Mouse (Mus musculus) layer of hippocampus, adult 8-10 months (tissue): ENCODE results near the gene Rhof. TPM values are rescaled to one million over a fixed set of nuclear protein-coding genes. Genes with fewer than 3 reads are reported as not detected.

Experiments used
- DNase-seq, 2 experiments: peaks; one replicate each; pipeline ENCODE4 v3.0.0; 2022; ENCODE audit warnings: low spot score in 2 of 2
- total RNA-seq, 4 experiments: library from RNA; stranded (reverse); gene quantifications; 2 replicates each; pipeline ENCODE4 v1.2.4; 2022

Gene Rhof
- total RNA-seq, 4 experiments from 2014 or later, result 42.0 to 46.6 (median 45.3) TPM

- no peak for DNase-seq
Measured at GRCm38 (mm10) chr5:123148073-123148722, 15.7 kb upstream of the Rhof start.

DNA sequence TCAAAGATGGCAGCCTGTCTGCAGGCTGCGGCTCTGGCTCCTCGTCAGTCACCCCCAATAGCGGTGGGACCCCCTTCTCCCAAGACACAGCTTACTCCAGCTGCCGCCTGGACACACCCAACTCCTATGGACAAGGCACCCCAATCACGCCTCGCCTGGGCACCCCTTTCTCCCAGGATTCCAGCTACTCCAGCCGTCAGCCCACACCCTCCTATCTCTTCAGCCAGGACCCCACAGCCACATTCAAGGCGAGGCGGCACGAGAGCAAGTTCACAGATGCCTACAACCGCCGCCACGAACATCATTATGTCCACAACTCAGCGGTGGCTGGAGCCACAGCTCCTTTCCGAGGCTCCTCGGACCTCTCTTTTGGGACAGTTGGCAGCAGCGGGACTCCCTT is 15.1 kb upstream of the Rhof start:
- no peak for DNase-seq

GRCm38 (mm10) chr5:123146357-123146756 is 13.9 kb upstream of the Rhof start:
- no peak for DNase-seq

GRCm38 (mm10) chr5:123144746-123145590 is 12.5 kb upstream of the Rhof start:
- no peak for DNase-seq

GRCm38 (mm10) chr5:123143971-123144745 is 11.7 kb upstream of the Rhof start:
- no peak for DNase-seq

DNA sequence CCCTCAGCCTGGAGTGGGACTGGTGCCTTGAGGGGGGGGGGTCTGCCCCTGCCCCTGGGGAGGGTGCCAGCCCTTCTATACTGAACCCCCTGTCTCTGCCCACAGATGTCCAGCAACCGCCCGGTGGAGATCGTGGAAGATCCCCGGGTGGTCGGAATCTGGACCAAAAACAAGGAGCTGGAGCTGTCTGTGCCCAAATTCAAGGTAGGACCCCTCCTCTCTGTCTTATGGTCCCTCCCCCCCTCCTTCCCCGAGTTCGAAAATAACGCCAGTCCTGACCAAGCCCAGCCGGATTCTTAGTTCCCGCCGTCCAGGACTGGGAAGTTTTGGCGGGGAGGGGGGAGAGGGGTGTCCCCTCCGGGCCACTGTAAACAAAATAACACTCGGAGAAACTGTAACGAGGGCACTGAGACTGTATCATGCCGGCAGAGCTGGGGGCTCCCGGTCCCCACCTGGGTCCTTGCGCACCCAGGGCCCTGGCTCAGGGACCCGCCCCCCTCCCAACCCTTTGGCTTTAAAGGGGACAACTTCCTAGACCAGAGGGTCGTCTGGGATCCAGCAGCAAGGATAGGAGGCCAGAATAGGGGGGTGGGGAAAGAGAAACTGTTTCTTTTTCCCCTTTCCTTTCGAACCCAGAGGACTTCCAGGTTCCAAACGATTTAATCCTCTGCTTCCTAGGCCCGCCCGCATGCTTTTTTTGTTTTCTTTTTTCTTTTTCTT is 10.9 kb upstream of the Rhof start:
- no peak for DNase-seq

DNA sequence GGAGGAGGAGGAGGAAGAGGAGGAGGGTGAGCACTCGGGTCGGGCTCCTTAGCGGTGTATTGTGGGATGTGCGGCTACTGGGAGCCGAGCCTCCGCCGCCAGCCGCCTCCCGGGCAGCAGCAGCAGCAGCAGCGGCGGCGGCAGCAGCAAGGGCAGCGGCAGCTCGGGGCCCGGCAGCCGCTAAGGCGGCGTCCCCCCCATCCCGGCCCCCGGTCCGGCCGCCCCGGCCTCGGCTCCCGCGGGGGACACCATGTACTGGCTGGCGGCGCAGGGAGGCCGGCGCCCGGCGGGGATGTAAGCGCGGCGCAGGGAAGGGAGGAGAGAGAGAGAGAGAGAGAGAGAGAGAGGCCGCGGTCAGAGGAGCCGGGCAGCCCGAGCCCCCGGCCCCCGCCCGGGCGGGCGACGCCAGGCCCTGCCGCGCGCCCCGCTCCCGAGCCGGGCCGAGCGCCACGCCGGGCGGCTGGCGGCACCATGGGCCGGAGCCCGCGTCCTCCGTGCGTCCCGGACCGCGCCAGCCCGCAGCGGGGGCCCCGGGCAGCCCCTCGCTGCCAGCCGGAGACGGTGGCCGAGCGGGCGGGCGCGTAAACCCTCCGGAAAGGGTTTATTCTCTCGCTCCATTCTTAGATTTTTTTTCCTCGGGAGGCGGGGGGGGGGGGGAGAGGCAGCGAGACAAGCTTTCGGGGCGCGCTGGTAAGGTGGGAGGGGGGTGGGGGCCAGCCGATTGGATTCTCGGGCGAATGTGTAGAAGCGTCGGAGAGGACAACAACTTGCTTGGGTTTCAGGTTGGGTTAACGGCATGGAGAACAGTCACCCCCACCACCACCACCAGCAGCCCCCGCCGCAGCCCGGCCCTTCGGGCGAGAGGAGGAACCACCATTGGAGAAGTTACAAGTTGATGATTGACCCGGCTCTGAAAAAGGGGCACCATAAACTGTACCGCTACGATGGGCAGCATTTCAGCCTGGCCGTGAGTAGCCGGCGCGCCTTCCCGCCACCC is 10.0 kb upstream of the Rhof start, which contains the start of gene Setd1b:
Gene Setd1b (plus strand): TSS at position 33 of the 997 bp plus-strand sequence.
- peak in 1 of 2 experiments; percentile 51 for DNase-seq

DNA sequence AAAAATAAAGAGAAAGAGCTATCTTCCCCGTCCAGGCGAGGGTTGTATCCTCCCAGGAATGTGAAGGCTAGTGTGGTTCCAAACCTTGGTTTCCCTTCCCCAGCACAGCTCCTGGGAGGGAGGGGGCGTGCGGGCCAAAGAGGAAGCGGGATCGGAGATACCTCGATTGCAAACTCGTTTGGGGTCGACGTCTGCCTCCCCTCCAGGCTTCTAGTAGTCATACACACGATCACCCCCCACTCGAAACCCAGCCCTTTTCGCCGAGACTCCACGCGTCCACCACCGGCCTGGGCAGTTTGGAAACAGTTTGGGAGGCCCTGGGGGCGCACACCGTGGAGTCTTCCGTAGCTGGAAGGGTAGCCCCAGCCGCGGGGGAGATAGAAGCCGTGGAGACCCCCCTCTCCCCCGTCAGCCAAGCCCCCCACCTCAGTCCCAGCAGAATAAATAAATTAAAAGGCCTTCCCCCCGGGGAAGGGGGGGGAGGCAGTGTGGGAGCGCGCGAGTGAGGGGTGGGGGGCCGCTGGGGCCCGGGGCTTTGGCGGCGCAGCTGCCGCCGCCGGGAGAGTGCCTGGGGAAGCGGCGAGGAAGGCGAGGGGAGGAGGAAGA is 9.2 kb upstream of the Rhof start:
- no peak for DNase-seq

GRCm38 (mm10) chr5:123140694-123141554 is 8.4 kb upstream of the Rhof start:
- DNase-seq, result peak; percentile 94 to 96

GRCm38 (mm10) chr5:123139722-123140627 is 7.5 kb upstream of the Rhof start:
- no peak for DNase-seq

- peak; percentile 86 for DNase-seq
Measured at GRCm38 (mm10) chr5:123138953-123139721, 6.6 kb upstream of the Rhof start.

- no peak for DNase-seq
Measured at GRCm38 (mm10) chr5:123138230-123138911, 5.9 kb upstream of the Rhof start.

DNA sequence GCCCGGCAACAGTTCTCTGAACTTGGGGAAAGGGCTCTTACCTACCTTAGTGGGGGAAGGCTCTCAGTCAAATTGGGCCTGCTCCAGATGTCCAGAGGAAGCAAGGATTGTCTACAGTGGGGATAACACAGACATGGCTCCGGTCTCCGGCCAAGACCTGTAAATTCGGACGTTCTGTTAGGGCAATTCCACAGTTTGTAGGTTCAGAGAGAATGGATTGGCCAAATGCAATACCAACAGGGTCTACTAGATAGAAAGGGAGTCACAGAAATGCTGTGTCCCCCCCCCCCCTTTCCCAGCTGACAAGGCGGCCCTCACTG is 5.4 kb upstream of the Rhof start:
- DNase-seq, result no peak

DNA sequence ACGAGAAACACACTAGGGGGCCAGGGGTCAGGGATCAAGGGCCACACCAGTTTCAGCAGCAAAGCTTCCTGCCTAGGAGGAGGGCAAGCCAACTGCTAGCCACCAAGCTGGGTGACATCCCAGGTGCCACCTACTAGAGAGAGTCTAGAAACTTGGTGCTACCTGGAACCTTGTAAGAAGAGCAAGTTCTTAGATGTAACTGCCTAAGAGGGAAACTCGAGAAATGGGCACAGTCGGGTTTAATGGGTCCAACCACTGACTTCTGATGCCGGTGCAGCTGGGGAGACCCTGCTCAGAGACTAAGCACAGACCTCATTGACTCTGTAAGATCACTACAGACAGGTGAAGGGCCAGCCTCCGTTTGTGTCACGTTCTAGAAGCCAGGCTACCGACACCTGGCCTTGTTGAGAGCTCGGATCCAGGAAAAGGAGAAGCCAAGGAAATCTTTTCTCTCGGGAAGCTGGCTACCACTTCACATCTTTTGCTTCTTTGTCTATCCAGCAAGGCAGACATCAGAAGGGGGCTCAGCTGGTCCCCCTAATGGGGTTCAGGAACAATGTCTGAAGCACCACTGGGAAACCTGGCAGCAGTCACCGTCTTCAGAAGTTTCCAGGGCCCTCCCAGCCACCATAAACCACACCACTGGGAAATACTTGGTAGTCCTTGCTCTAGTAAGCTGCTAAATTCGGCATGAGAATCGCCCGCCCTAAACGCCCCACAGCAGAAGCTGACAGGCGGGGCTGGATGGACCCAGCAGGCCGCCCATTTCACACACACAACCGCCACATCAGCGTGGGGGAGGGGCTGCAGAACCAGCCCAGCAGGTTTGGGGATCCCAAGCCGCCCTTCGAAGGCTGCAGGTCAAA is 4.8 kb upstream of the Rhof start:
- peak in 1 of 2 experiments; percentile 55 for DNase-seq

GRCm38 (mm10) chr5:123136361-123137043 is 4.0 kb upstream of the Rhof start:
- peak; percentile 80 to 85 for DNase-seq
